Mouse (Mus musculus) lung, postnatal 10 days (tissue): ENCODE results near the gene P3h3.
"Not testable (repeated sequence)": the region's sequence is repeated elsewhere in the genome, so short reads cannot be mapped to it uniquely, and the experiment has no call there.

Experiments
- DNase-seq: peaks from one replicate; pipeline ENCODE4 v3.0.0; 2021

P3h3 gene

DNA sequence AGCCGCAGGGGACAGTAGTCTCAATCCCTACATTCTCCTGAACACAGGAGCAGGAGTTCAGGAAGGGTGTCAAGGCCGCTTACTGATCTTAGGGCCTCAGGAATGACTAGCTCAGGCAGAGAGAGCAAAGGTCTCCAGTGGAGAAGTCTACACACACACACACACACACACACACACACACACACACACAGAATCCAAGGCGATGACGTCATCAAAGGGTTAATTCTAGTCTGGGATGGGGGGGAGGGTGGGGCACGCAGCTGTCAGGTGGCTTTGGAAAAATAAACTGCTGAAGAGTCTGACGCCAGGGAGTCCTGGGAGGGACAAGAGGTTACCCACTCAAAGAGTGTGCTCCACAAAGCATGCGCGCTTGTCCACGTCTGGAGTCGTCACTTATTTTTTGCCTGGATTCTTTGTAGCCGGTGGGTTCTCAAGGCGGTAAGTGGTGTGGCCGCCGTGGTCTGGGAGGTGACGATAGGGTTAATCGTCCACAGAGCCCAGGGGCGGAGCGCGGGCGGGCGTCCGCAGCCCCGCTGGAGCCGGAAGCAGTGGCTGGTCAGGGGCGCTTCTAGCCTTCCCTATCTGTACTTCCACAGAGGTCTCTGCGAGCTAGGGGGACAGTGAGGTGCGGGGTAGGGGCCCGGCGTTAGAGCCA lies 49.1 kb downstream of the P3h3 start, which contains the start of gene Spsb2:
Gene Spsb2 (plus strand): TSS at position 304 of the 655 bp plus-strand sequence.
- peak; percentile 87 for DNase-seq

DNA sequence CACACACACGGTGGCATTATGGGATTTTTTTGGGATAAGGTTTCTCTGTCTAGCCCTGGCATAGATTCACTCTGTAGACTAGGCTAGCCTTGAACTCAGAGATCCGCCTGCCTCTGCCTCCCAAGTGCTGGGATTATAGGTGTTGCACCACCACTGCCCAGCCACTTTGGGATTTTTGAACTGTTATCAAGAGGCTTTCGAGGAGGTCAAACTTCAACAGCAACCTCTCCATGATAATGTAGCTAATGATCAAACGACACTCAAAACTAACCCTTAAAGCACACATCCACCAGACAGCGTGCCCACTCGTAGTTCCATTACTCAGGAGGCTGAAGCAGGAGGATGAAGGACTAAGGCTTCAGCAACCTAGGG lies 49.6 kb downstream of the P3h3 start:
- DNase-seq, result no peak

DNA sequence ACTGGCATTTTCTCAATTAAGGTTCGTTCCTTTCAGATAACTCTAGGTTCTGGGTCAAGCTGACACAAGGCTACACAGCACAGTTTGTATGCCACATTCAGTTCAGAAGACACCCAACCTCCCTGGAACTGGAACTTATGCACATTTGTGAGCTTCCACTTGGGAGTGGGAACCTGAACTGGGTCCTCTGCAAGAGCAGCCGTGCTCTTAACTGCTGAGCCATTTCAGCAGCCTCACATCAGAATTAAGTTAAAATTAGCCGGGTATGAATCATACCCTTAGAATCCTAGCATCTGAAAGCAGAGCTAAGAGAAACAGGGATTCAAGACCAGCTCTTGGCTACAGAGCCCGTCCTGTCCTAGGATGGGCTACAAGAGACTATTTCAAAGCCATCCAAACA lies 50.2 kb downstream of the P3h3 start:
- no peak for DNase-seq

DNA sequence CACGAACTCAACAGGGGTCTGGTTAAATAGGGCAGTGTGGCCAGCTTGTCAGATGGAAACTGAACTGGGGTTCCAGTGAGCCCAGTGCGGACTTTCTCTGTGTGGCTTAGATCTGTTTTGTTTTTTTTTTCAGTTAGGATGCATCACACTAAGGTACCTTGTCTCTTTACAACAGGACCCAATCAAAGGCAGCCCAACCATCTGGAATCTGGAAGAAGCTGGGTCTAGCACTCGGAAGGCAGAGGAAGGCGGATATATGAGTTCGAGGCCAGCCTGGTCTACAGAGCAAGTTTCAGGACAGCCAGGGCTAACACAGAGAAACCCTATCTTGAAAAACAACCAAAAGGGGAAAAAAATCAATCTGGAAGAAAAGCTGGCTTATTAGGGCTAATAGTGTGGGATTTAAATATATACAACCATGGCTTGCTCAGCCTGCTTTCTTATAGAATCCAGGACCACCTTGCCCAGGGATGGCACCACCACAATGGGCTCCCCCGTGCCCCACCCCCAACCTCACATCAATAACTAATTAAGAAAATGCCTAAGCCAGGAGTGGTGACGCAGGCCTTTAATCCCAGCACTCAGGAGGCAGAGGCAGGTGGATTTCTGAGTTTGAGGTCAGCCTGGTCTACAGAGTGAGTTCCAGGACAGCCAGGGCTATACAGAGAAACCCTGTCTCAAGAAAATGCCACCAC lies 51.0 kb downstream of the P3h3 start:
- no peak for DNase-seq

DNA sequence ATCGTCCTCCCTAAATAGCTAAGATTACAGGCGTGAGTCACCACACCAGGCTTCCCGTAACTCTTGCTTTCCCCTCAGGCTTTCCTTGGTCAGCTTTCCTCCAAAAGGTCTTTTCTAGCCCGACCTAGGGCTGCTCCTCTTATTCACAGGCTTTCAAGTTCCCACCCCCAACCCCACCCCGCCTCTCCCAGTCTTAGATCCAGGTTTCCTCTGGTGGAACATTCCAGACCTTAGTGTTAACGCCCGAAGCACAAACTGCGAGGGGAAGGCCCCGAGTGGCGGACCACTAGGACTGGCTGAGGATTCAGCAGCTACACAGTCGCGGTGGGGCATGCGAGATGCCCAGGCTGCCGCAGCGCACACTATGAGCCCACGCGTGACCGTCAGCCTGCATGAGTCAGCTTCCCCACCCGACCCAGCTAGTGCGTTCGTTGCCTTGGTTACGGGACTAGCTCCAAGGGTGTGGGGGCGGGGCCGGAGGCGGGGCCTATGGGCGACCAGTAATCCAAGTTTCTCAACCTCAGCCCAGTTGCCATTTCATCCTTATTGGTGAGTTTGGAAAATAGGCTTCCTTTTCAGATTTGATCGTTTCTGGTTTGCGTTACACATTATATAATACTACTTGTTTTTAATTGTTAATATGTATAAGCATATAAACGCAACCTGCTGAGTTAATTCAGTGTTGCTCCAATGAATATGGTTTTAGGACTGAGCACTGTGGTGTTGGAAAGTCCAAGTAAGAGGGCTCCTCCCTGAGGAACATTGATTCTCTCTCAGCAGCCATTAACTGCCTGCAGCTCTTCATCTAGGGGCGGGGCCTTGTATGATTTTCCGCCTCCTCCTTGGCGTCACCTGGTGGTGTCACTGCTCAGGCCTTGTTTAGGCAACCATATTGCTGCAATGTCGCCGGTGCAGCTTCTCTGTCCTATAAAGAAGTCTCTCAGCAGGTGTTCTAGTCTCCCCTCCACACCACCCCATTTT lies 51.9 kb downstream of the P3h3 start:
- peak; percentile 97 for DNase-seq

DNA sequence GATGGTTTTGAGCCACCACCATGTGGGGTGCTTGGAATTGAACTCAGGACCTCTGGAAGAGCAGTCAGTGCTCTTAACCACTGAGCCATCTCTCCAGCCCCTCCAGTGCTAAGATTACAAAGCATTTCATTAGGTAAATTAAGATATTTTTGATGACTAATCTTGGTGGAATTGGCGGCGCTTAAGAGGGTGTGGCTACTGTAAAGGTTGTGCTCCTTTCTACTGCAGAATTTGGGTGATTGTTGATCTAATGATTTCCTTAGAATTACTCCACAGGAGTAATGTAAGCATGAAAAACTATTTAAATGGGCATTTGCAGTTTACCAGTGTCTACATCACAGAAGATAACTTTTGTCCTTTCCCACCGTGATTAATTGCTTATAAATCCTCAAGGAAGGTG lies 53.2 kb downstream of the P3h3 start:
- no peak for DNase-seq

DNA sequence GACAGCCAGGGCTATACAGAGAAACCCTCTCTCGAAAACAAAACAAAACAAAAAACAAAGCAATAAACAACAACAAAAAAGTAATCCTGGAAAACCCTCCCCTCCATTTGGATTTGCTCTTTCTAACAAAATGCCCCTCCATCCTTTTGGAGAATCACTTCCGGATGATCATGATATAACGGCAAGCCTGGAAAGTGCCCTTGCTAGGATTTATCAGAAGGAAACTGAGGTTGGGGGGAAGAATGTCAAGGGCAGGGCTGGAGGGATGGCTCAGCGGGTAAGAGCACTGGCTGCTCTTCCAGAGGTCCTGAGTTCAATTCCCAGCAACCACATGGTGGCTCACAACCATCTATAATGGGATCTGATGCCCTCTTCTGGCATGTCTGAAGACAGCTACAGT lies 53.9 kb downstream of the P3h3 start:
- not testable (repeated sequence) for DNase-seq

DNA sequence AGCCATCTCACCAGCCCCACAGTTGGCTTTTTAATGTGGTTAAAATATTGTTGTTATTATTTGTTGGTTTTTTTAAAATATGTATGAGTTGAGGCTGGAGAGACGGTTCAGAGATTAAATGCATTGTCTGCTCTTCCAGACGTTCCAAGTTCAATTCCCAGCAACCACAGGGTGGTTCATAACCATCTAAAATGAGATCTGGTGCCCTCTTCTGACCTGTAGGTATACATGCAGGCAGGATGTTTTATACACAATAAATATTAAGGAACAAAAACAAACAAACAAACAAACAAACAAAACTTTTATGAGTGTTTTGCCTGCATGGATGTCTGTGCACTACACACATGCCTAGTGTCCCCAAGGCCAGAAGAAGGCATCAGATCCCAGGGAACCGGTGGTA lies 54.5 kb downstream of the P3h3 start:
- no peak for DNase-seq

DNA sequence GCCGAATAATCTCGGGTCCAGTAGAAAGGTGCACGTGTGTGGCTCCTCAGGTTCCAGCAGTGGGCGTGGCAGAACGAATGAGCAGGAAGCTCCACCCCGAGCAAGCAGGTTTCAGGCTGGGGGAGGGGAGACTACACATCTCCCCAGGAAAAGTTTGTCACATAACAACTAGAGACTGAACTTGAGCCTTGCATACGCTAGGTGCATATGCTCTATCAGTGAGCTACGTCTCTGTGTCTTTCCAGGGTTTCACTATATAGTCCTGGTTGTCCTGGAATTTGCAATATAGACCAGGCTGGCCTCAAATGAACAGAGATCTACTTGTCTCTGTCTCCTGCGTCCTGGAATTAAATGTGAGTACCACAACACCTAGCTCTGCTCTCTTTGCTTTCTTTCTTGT lies 55.2 kb downstream of the P3h3 start:
- not testable (repeated sequence) for DNase-seq

DNA sequence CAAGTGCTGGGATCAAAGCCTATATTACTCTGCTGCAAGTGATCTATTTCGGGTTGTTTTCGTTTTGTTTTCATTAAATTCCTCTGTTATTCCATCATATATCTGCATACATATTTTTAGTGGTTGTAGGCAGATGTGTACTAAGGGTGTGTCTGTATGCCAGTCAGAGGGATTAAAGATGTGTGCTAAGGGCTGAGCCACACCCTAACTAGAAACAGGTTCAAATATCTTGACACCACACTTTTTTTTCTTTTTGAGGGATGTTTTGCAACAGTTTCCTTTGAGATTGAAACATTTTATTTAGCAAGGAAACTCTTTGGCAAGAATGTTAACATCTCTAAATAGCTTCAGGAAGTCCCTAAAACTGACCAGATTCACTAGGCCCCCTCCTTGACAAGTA lies 61.4 kb downstream of the P3h3 start:
- no peak for DNase-seq

DNA sequence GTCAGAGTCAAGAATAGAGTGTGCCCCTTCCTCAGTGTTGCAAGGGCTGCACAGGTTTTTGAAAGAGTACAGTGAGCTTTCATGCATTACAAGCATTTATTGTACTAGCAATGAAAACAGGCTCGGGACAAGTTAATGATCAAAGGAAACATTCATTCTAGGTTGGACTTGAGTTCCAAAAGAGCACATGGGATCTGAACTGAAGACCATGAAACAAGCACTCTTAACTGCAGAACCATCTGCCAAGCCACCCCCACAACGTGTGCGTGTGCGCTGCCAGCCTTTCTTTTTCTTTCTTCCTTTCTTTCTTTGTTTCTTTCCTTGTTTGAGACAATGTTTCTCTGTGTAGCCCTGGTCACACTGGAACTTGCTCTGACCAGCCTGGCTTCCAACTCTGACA lies 61.8 kb downstream of the P3h3 start:
- DNase-seq, result no peak

DNA sequence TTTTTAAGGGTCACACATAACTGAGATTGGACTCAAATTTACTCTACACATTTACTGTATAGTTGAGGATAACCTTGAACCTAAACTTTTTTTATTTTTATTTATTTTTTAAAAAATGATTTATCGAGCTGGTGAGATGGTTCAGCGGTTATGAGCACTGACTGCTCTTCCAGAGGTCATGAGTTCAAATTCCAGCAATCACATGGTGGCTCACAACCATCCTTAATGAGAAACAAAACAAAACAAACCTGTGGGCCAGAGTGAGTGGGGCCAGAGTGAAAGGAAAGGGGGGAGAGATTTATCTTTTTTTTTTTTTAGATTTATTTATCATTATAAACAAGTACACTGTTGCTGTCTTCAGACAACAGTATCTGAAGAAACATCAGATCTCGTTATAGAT lies 65.6 kb downstream of the P3h3 start:
- no peak for DNase-seq
